Mouse (Mus musculus) C2C12 (cell line): ENCODE measurements around the gene Fgd5. TPM values are rescaled to one million over a fixed set of nuclear protein-coding genes. Genes with fewer than 3 reads are reported as not detected.
"Not testable (repeated sequence)": the region's sequence is repeated elsewhere in the genome, so short reads cannot be mapped to it uniquely, and the experiment has no call there.

ENCODE experiments used
- H3K27me3 ChIP-seq: one replicate; pipeline ENCODE4 v1.6.1; 2011; ENCODE audit not compliant: control insufficient read depth, insufficient read depth, insufficient read length
- H3K36me3 ChIP-seq: one replicate; pipeline ENCODE4 v1.6.1; 2011; ENCODE audit not compliant: control insufficient read depth, insufficient read depth
- H3K4me3 ChIP-seq: one replicate; pipeline ENCODE4 v1.5.1; 2011; ENCODE audit warnings: mild to moderate bottlenecking, control low read depth; ENCODE audit not compliant: poor library complexity, insufficient read depth, severe bottlenecking
- H3K79me2 ChIP-seq: one replicate; pipeline ENCODE4 v1.6.1; 2011; ENCODE audit not compliant: control insufficient read depth, insufficient read depth
- H3K79me3 ChIP-seq: one replicate; pipeline ENCODE4 v1.6.1; 2011; ENCODE audit warnings: low read depth, control low read depth
- H3ac ChIP-seq: one replicate; pipeline ENCODE3; 2011; ENCODE audit warnings: low read depth; ENCODE audit not compliant: control insufficient read depth, insufficient read length
- CEBPB ChIP-seq: IDR thresholded peaks from one replicate; pipeline ENCODE4 v1.6.1; 2011; ENCODE audit warnings: low read depth, mild to moderate bottlenecking, control low read depth, moderate library complexity
- CTCF ChIP-seq: IDR thresholded peaks from one replicate; pipeline ENCODE4 v1.5.1; 2011; ENCODE audit not compliant: control insufficient read depth, insufficient read depth, insufficient read length
- FOSL1 ChIP-seq: IDR thresholded peaks from one replicate; pipeline ENCODE4 v1.8.0; 2011; ENCODE audit warnings: mild to moderate bottlenecking, low read length; ENCODE audit not compliant: poor library complexity, insufficient read depth, severe bottlenecking
- MAX ChIP-seq: IDR thresholded peaks from one replicate; pipeline ENCODE4 v1.6.1; 2011; ENCODE audit warnings: mild to moderate bottlenecking, control low read depth
- MYOD1 ChIP-seq: IDR thresholded peaks from one replicate; pipeline ENCODE4 v1.6.1; 2011; ENCODE audit warnings: low read depth; ENCODE audit not compliant: control insufficient read depth, insufficient read length
- MYOG ChIP-seq: IDR thresholded peaks from one replicate; pipeline ENCODE4 v1.6.1; 2011; ENCODE audit not compliant: control insufficient read depth, insufficient read length; ENCODE audit errors: extremely low read depth
- USF1 ChIP-seq: IDR thresholded peaks from one replicate; pipeline ENCODE4 v1.6.1; 2011; ENCODE audit warnings: low read depth, mild to moderate bottlenecking, control low read depth, moderate library complexity
- long read RNA-seq, 2 experiments: library from polyadenylated mRNA; unstranded; transcript quantifications; one replicate each; pipeline ENCODE4 v2.0.0; 2019 to 2020
- polyA plus RNA-seq: library from polyadenylated mRNA; unstranded; fragments of >200 nt; fragmentation: generic; extraction: Trizol; gene quantifications from one replicate; pipeline ENCODE4 v1.2.1, GENCODE M21; 2012; ENCODE audit warnings: missing spikeins

The Fgd5 gene
- polyA plus RNA-seq = not detected
- long read RNA-seq, experiment 1 = 0 reads
- long read RNA-seq, experiment 2 = 0 reads

DNA sequence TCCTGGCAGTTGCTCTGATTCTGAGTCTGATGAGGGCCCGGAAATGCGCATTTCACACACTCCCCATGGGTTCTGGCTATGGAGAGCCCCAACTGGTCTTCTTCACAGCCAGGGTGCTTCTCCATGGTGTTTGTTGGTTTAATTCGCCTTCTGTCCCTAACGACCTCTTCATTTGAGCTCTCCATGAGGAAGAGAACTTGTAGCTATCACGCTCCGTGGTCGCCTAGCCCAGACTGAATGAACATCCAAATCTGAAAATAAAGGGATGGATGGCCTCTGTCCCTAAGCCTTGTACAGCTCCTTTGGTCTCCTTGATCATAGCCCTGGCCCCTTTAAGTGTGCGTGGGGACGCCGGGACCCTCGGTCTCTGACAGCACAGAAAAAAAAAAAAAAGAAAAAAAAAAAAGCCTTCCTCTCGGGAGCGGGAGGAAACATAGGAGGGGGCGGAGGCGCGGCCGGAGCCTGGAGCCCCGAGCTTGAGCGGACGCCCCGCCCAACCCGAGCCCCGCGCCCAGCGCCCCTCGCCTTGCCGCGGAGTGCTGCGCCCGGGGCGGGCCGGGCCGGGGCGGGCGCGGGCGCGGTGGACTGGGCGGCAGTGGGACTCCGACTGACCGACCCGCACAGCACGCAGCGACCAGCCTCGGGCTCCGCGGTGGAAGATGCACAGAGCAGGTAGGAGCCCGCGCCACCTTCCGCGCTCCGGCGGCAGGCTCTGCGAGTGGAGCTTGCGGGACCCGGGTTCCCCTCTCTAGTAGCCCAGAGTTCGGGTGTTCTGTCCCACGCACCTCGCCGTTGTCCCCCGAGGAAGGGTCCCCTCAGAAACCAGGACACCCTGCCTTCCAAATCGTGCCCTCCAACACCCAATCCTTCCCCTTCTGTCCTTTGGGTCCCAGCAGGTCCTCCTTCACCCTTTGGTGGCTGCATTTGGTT is at the start of gene Fgd5:
Gene Fgd5, plus strand, starts transcription at position 508 of the 930 bp plus-strand sequence.
- H3K79me2 ChIP-seq = no peaks in the 10 kb centered on the region
- H3K36me3 ChIP-seq = no peaks in the 10 kb centered on the region
- peaks cover 84% of the 10 kb centered on the region for H3K27me3 ChIP-seq
- TF ChIP-seq MYOD1 (no peak), MYOG (no peak), MAX (no peak), CEBPB (no peak), USF1 (no peak), CTCF (no peak), FOSL1 (no peak)
- H3K79me3 ChIP-seq = no peaks in the 10 kb centered on the region
- no peak within 1 kb of the TSS for H3K4me3 ChIP-seq
- no peak within 1 kb of the TSS for H3ac ChIP-seq

GRCm38 (mm10) chr6:91931231-91931630 is 47.4 kb upstream of the Fgd5 start:
- H3K36me3 ChIP-seq = no peaks in the 10 kb centered on the region

DNA sequence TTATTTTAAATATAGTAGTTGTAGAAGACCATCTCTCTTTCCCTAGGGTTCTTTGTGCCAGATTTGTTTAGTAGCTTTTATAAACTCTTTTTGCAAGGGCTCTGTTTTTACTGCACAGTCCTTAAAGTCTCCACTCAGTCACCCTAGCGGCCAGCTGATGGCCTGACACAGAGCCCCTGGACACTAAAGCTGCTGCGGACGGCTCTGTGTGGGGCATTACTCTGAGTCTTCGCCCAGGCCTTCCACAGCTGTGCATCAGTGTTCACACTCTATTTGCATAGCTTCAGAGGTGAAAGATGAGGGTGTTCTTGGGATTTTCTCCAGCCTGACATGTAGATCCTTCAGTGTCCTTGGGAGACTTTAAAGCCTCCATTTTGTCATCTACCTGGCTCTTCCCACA is 40.2 kb upstream of the Fgd5 start:
- H3K79me3 ChIP-seq = no peaks in the 10 kb centered on the region
- H3ac ChIP-seq = no peak overlapping the region
- no peaks in the 10 kb centered on the region for H3K36me3 ChIP-seq
- peaks cover 59% of the 10 kb centered on the region for H3K27me3 ChIP-seq
- no peaks in the 10 kb centered on the region for H3K79me2 ChIP-seq
- H3K4me3 ChIP-seq = no peak overlapping the region
- no peak for TF ChIP-seq MYOG
- no peak for TF ChIP-seq FOSL1
- no peak for TF ChIP-seq CEBPB
- no peak for TF ChIP-seq USF1
- TF ChIP-seq CTCF = no peak
- no peak for TF ChIP-seq MYOD1

More at GRCm38 (mm10) chr6:91931231-91931630, 47.4 kb upstream of the Fgd5 start:
- Histone ChIP-seq H3K4me3 (no peak overlapping the region), H3K79me3 (no peaks in the 10 kb centered on the region), H3ac (no peak overlapping the region), H3K27me3 (peaks cover 82% of the 10 kb centered on the region), H3K79me2 (no peaks in the 10 kb centered on the region)
- TF ChIP-seq MAX (no peak), MYOG (no peak), MYOD1 (no peak), USF1 (no peak), CTCF (no peak)

- H3K36me3 ChIP-seq = no peaks in the 10 kb centered on the region
- H3K79me3 ChIP-seq = no peaks in the 10 kb centered on the region
- no peaks in the 10 kb centered on the region for H3K79me2 ChIP-seq
- H3K4me3 ChIP-seq = no peak overlapping the region
- H3ac ChIP-seq = no peak overlapping the region
- peaks cover 27% of the 10 kb centered on the region for H3K27me3 ChIP-seq
- TF ChIP-seq FOSL1 (no peak), MYOD1 (no peak), CEBPB (no peak), CTCF (no peak), MAX (no peak), MYOG (no peak), USF1 (no peak)
Measured at GRCm38 (mm10) chr6:91948426-91948825, 30.3 kb upstream of the Fgd5 start.

GRCm38 (mm10) chr6:91958015-91958414 is 20.7 kb upstream of the Fgd5 start:
- H3K36me3 ChIP-seq, H3K79me3 ChIP-seq, H3ac ChIP-seq, H3K79me2 ChIP-seq, H3K4me3 ChIP-seq: not testable (repeated sequence)
- H3K27me3 ChIP-seq = peaks cover 34% of the 10 kb centered on the region
